Mouse (Mus musculus) thymus, postnatal 36 days (tissue): ENCODE measurements around the gene Tamm41.

Experiments
- DNase-seq, 2 experiments: peaks; one replicate each; pipeline ENCODE4 v3.0.0; 2022; ENCODE audit warnings: mixed read lengths in 2 of 2

Tamm41 gene

DNA sequence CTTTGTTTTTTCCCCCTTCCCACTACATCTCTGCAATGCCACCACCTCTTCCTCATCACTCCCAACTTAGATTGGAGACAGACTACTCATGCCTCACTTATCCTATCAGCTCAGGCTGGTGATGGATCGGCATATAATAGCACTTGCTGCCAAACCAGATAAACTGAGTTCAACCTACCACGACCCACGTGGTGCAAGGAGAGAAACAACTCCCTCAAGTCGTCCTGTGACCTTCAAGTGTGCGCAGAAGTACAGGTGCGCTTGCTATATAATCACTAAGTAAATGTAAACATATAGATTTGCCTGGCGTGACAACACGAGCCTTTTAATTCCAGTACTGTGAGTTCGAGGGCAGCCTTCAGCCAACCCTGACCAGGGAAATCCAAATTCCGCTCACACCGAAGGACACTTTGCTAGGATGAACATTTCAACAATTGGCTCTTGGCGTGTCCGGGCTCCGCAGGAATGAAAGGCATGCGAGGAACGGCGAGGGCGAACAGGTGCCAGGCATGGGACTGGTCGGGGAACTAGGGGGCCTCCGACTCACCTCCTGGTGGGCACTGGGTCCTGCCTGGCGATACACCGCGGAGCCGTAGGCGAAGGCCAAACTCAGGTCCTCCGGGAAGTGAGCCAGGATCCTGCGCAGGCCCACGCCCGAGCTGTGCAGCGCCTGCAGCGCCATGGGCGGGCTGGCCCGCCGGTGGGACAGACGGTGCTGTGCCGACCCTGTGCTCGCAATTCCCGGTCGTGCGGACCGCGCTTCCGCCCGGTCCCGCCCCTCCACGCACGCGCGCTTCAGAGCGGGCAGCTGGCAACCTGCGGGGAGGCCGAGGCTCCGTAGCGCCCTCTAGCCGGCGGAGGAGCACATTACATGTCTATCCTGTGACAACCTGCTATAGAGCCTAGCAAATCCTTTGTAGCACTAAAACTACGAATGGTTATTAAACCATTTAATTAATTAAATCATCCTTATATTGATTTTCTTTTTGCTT, at the start of gene Tamm41:
Gene Tamm41 (minus strand): TSS at position 774 of the 992 bp plus-strand sequence.
- DNase-seq: peak; percentile 86 to 87

DNA sequence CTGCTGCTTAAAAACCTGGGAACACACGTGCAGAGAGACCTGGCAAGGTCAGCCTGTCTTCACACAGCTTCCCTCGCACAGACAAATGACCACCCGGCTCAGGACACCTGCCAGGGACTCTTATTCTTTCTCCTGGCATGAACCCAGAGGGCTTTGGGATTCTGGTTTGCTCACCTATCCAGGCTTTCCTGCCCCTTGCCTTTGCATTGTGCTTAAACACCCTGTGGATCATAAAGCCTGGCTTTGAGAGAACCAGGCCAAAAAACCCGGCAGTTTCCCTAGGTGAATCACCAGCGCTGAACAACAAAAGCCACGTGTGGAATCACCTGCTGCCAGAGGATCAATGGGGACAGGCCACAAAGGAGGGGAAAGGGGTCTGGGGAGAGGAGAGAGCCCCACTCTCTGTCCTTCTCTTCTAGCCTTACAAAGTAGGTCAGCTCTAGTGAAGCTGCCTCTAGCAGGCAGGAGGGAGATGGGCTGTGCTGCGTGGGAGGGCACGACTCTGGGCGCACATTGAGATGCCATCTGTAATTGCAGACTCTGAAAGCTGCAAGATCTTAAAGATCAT, 47.7 kb upstream of the Tamm41 start:
- no peak for DNase-seq

GRCm38 (mm10) chr6:115076781-115077575, 39.3 kb upstream of the Tamm41 start:
- DNase-seq: no peak

DNA sequence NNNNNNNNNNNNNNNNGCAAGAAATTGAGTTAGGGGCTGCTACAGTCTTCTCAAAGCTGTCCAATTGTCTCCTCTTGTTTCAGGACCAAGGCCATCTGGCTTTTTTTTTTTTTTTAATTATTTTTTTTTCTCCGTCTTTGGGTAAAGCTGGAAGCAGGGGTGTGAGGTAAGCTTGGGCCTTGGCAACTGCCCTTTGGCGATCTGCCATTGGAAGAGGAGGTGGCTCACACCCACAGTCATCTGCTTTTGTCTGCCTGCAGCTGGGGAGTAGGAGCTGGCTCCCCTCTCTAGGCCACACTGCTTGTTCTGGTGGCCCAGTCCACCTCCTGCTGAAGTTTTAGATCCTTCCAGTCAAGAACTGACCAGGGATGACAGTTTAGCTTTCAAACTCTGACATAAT, 34.3 kb upstream of the Tamm41 start:
- DNase-seq: no peak

DNA sequence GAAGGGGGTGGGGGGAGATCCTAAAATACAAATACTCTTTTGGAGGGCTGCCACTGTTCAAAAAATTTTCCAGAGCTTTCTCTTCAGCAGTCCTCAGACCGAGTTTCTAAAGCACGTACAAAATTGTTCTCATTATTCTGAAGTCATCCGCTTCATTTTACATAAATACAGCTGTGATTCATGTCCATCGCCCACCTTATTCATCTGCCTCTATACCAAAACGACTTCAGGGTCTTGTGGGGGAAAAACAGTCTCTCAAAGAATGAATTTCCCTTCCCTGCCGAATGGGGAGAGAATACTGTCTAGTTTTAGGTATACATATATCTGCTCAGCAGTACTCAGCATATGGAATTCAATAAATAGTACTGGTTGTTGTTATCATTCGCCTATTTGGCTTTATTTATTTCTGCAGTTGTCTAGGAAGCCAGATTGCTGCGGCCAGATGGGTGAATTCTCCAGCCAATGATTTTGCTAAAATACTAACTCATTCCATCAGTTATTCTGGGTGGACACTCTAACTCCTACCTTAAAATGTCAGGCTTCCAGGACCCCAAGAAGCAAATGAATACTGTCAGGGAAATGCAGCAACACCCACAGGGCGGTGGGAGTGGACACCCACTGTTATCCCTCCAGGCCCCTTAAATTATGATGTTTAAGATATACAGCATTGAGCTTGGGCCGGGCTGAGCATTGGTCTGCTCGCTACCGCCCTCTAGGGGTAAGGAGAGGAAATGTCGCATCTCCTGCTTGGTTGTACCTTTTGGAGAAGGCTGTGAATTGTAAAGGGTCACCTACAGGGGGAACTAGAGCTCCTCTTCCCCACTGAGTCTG, 27.9 kb upstream of the Tamm41 start:
- DNase-seq: peak; percentile 60 to 63

DNA sequence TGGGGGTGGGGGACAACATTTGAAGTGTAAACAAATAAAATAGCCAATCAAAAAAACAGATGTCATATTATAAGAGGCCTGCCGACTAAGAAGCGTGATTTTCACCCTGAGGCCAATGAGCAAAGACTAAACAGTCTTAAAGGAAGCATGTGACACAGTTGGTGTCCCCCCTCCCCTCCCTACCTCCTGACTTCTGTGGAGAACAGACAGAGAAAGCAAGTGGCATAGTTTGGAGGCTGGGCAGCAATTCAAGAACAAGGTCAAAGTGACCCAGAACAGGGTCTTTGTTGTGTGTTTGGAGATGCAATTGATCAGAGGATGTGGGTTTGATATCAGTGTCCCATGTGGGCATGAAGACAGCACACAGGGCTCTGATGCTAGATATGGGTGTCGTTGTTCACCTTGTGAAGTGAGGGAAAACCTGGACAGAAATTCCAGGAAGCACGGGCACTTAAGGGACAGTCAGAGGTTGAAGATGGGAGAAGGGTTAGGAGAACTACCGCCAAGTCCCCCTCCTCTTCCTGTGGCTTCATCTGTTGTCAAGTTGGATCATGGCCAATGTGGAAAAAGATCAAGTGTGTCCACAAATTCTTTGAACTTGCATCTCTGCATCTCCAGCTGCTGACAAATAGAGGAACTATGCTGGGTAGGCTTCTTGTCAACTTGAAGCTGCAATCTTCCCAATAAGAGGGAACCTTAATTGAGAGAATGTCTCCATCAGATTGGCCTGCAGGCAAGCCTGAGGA, 25.1 kb upstream of the Tamm41 start:
- DNase-seq: no peak

GRCm38 (mm10) chr6:115059227-115059626, 21.6 kb upstream of the Tamm41 start:
- no peak for DNase-seq

GRCm38 (mm10) chr6:115056699-115057098, 19.0 kb upstream of the Tamm41 start:
- DNase-seq: no peak

- no peak for DNase-seq
These were observed 17.8 kb upstream of the Tamm41 start for GRCm38 (mm10) chr6:115055440-115055839.

- DNase-seq: no peak
These were observed 14.0 kb upstream of the Tamm41 start for GRCm38 (mm10) chr6:115051586-115052197.

- peak; percentile 12 to 20 for DNase-seq
These were observed 11.3 kb upstream of the Tamm41 start for GRCm38 (mm10) chr6:115049015-115049414.

DNA sequence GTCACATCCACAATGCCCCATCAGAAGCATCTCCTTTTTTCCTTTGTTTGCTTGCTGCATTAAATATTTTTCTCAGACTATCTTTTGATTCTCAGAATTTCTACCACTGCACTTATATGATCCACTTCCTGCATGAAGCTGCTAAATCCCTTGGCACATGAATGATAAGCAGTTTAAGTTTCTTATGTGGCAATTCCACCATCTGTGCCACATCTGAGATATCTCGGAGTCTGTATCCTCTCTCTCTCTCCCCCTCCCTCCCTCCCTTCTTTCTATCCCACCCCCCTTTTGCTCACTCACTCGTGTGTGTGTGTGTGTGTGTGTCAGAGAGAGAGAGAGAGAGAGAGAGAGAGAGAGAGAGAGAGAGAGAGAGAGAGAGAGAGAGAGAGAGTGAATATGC, 10.1 kb upstream of the Tamm41 start:
- DNase-seq: no peak

DNA sequence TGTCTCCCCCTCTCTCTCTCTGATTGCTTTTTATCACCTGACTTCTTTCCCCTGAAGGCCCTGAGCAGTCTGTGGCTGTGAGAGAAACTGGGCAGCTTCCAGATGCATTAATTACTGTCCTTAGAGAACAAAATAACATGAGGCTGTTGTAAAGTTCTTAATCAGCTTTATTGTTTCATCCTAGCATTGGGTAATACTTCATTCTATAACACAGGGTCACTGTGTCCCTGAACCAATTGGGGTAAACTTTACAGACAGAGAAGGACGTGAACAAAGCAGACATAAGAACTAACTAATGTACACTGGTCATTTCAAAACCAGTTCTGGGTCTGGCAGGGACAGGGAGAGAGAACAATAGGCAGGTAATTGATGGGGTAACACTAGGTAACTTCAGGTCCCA, 8.4 kb upstream of the Tamm41 start:
- no peak for DNase-seq

DNA sequence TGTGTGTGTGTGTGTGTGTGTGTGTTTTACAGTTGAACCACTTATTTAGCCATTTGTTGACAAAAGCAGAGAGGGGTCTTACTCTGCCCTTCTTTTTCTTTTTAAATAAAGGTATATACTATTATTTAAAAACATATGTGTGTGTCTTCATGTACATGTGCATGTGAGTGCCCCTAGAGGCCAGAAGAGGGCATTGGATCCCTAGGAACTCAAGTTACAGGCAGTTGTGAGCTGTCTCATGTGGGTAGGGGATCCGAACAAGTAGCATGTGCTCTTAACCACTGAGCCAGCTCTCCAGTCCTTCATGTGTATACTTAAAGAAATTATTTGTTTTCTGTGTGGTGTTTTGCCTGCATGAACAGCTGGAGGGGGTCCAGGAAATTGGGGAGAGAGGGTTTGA, 7.0 kb upstream of the Tamm41 start:
- DNase-seq: no peak

DNA sequence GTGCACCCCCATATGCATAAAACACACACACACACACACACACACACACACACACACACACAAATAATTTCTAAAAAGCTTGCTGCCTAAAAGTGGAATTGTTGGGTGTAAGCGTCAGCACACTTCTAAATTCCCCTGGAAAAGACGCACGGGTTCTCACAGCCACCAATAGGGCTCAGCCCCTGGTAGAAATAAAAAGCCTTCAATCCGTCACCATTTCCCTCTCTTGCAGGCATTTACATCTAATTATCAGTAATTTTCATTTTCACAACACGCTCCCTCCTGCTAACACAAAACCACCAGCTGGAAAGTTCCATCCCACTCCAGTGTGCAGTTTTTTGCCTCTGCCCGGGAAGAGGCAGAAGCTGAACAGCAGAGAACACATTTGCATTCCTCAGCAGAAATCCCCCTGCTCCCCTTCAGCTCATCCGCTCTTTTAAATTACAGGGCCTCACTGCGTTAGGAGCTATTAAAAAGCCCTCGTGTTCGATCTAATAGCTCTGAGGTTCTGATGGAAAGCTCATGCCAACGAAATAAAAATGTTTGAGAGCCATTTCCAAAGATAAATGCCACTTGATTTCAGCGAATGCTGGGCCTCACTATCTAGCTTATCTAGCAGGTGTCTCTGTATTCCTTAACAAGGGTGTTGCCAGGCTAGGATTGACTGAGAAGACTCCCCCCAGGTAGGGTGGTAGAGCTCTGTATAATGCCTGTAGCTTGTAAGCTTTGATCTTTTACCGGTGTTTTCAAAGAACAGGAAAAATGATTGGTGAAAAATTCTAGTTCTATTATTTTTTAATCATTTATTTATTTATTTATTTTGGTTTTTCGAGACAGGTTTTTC, 6.2 kb upstream of the Tamm41 start:
- DNase-seq: no peak

- no peak for DNase-seq
These were observed 4.9 kb upstream of the Tamm41 start for GRCm38 (mm10) chr6:115042609-115043008.

DNA sequence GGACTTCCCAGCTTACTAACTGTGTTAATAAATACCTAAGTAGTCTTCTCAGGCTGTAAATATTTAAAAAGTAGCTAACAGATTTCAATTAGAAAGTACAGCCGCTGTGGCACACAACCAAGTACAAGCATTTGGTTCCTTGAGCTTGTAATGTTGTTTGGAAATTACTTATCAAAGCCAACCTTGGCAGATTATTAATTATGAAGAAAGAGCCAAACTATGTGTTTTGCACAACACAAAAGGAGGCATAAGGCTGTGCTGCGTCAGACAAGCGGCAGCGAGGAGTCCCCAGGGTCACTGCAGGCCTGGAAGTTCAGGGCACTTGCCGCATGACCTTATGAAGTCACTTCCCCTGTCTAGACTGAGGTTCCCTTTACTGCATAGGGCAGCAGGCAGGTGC, 4.2 kb downstream of the Tamm41 start:
- no peak for DNase-seq

DNA sequence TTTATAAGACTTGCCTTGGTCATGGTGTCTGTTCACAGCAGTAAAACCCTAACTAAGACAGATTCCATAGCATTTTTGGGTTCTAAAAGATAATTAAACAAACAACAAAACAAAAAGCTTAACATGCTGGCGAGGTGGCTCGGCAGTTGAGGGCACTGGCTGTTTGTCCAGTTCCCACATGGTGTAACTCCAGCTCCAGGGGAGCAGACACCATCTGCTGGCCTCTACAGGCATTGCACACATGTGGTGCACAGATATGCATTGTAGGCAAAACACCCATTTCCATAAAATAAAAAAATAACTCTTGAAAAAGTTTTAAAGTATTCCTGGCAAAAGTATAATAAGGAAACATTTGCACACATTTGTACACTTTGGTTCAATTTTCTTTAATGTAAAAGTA, 7.6 kb downstream of the Tamm41 start:
- no peak for DNase-seq

DNA sequence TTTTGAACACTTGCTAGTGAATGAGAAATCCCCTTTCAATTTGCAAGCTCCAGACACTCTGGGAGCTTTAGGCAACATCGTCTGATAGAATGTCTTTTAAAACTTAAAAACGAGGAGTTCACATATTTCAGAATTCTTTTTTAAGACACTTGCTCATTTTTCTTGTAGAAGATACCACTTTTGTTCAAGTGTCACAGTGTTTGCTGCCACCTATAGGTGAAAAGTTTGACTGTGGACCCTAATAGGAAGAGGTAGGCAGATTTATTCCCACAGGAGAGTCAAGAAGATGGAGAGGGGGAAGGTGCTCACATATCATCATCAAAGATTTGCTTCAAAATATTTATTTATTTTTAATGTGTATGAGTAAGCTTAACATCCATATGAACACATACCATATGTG, 8.4 kb downstream of the Tamm41 start:
- DNase-seq: no peak

DNA sequence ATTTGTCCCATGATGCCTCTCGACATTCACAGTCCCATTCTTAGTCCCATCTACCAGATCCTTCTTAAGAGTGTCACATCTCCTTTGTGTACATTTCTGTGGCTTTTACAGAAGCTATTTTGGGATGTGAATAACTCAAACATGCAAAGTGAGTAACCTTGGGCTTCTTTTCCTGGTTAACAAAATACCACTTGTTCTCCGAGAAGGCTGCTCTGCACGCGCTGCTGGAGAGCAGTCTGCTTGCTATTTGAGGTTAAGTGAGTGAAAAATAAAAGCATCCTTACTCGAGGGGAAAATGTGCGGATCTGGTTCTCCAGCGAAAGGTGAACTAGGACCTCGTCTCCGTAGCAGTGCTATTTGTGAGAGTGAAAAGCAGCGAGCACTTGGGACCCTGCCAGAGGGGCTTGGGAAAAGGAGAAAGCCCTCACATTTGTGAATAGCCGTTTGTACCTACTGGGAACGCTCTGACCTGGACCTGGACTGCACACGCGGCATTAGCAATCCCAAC, 10.1 kb downstream of the Tamm41 start:
- DNase-seq: no peak
